Mouse (Mus musculus): Measurements from ENCODE around the gene Thap7. TPM values are rescaled to one million over a fixed set of nuclear protein-coding genes. Genes with fewer than 3 reads are reported as not detected.

The Thap7 gene
- polyA plus RNA-seq, 1 experiment from 2014 or later: 58.6 TPM

DNA sequence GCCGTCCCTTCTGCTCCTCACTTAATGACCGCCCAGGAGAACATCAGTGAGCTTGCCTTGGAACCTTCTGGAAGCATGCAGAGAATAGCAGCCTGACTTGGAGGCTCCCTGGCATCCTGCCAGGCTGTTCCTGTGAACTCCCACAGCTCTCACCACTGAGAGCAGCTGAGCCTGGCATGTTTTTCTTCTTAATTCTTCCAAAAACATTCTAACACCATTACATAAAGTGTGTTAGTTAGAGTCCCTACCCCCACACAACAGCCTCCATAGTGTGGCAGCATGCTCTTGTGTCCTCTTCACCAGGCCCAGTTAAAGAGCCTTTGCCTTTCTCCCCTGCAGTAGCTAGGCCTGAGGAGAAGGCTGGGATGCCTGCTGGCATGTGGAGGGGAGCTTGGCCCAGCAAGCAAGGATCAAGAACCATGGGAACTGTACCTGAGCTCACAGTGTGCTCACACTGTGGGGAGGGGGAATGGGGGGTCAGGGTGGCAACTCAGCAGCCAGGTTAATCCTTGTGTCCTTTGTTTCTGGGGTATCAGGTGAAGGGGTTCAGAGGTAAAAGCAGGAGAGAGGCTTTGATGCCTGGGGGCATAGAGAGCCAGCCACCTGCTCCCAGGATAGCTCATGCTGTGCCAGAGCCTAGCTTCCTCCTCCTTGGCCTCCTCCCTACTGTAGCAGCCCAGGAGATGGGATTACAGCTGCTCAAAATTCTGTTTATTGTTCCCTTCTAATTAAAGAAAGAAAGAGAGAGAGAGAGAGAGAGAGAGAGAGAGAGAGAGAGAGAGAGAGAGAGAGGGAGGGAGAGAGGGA, 34.2 kb downstream of the Thap7 start:
- 54% methylated on average over 2 of the region's 2 CpGs for WGBS
- no peak overlapping the region; the same call in 1 of the 2 replicates for H3K27ac ChIP-seq
- ATAC-seq (replicated peaks; ENCODE audit: low FRiP score, low read depth): no peak
- no peak overlapping the region for H3K4me2 ChIP-seq (ENCODE audit: low read length)
- H3K4me3 ChIP-seq (replicated peaks; ENCODE audit: low read depth, low read length): no peak overlapping the region
- no peaks in the 10 kb centered on the region for H3K36me3 ChIP-seq (ENCODE audit: insufficient read depth, low read length)
- no peaks in the 10 kb centered on the region for H3K9me3 ChIP-seq (replicated peaks; ENCODE audit: low read length)
- 0 out of 2 replicates have a peak, but pooled peaks cover 6% of the 10 kb centered on the region for H3K4me1 ChIP-seq (replicated peaks; ENCODE audit: insufficient read depth, low read length)
- DNase-seq (ENCODE audit: low spot score): peak; percentile 73
- TF ChIP-seq CTCF (IDR thresholded peaks at IDR 0.05; ENCODE audit: low read depth): no peak
- no peaks in the 10 kb centered on the region for H3K27me3 ChIP-seq (ENCODE audit: insufficient read depth, low read length)
- no peak overlapping the region for H3K9ac ChIP-seq (ENCODE audit: low read depth, low read length)

DNA sequence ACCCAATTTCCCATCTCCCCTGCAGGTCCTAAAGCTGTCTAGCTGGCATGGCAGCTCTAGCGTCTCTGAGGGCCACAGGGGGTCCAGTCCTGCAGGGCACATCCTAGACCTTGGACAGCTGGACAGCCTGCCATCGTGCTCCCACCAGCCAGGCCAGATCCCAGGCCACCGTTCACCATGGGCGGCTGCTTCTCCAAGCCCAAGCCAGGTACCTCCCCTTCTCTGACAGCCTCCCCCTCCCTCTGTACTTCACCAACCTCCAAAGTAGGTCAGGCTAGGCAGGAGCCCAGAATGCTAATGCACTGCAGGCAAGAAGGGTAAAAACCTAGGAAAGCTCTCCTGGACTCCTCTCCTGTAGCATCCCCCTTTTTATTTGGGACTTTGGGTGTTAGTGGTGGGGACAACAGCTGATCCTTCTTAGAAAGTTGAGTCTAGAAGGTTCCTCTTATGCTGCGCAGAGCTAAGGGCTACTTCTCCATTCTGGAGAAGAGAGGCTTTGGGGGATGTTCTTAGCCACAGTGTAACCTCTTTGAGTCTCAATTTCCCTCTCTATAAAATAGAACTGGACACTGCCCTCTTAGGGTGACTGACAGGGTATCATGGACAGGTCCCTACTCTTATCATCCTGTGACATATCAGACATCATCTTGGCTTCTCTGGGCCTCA, 38.9 kb downstream of the Thap7 start:
- H3K9me3 ChIP-seq (replicated peaks; ENCODE audit: low read length): no peaks in the 10 kb centered on the region
- 0 out of 2 replicates have a peak, but pooled peaks cover 3% of the 10 kb centered on the region for H3K4me1 ChIP-seq (replicated peaks; ENCODE audit: insufficient read depth, low read length)
- DNase-seq (ENCODE audit: low spot score): no peak
- TF ChIP-seq CTCF (IDR thresholded peaks at IDR 0.05; ENCODE audit: low read depth): no peak
- WGBS: 61% methylated on average over 5 of the region's 5 CpGs
- no peak overlapping the region for H3K27ac ChIP-seq
- no peak overlapping the region for H3K4me2 ChIP-seq (ENCODE audit: low read length)
- ATAC-seq (replicated peaks; ENCODE audit: low FRiP score, low read depth): no peak
- H3K9ac ChIP-seq (ENCODE audit: low read depth, low read length): no peak overlapping the region
- H3K36me3 ChIP-seq (ENCODE audit: insufficient read depth, low read length): 0 out of 2 replicates have a peak, but pooled peaks cover 5% of the 10 kb centered on the region
- no peaks in the 10 kb centered on the region for H3K27me3 ChIP-seq (ENCODE audit: insufficient read depth, low read length)
- no peak overlapping the region for H3K4me3 ChIP-seq (replicated peaks; ENCODE audit: low read depth, low read length)

DNA sequence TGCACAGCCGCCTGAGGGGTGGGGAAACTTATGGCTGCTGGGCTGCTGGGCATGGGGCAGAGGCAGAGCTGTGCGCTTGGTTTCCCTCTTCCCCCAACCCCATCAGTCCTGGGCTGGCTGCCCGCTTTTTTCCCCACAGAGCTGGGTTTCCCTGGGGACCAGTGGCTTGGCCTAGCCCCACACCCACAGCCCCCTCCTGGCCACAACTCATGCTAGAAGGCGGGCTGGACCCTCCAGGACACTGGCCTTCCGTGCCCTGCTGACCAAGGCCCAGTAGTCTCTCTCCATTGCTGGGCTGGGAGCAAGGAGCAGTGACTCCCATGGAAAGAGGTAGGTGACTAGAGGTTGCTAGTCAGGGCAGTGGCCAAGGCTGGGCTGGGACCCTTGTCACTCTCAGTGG, 39.8 kb downstream of the Thap7 start:
- 83% methylated on average over 5 of the region's 5 CpGs for WGBS
- DNase-seq (ENCODE audit: low spot score): no peak
- TF ChIP-seq CTCF (IDR thresholded peaks at IDR 0.05; ENCODE audit: low read depth): no peak
- Histone ChIP-seq H3K9me3 (replicated peaks; ENCODE audit: low read length) (no peaks in the 10 kb centered on the region), H3K4me1 (replicated peaks; ENCODE audit: insufficient read depth, low read length) (no peaks in the 10 kb centered on the region), H3K4me3 (replicated peaks; ENCODE audit: low read depth, low read length) (no peak overlapping the region), H3K27me3 (ENCODE audit: insufficient read depth, low read length) (no peaks in the 10 kb centered on the region), H3K9ac (ENCODE audit: low read depth, low read length) (no peak overlapping the region), H3K36me3 (ENCODE audit: insufficient read depth, low read length) (0 out of 2 replicates have a peak, but pooled peaks cover 5% of the 10 kb centered on the region), H3K4me2 (ENCODE audit: low read length) (no peak overlapping the region), H3K27ac (no peak overlapping the region)
- ATAC-seq (replicated peaks; ENCODE audit: low FRiP score, low read depth): no peak

DNA sequence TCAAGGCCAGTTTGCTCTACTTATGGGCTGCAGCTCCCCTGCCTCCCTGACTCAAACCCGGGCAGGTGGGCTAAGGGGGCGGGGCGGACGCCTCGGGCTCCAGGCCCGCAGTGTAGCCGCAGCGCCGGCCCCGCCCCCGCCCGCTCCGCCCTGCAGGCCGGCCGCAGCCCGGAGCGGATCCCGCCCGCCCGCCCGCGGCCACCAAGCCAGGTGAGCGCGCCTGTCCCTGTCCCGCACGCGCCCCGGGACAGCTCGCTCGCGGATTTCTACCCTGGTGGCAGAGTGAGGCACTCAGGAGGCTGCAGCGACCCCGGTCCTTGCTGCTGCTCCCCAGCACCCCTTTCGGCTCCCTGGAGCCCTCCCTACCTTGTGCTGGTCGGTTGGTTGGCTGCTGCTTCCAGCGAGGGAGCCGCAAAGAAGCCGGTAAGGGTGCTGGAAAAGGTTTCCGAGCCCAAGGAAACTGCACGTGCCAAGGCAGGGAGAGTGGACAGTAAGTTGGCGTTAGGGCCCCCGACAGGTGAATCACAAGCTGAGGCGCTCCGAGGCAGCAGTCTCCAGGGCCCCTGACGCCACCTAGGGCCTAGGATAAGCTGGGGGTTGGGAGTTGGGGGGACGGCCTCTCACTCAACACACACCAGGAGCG, 41.3 kb downstream of the Thap7 start, which contains the start of gene Aifm3:
Aifm3 (plus strand) TSS at position 143 of the 643 bp plus-strand sequence.
- Histone ChIP-seq H3K27ac (no peak within 1 kb of the TSS), H3K9me3 (replicated peaks; ENCODE audit: low read length) (no peaks in the 10 kb centered on the region), H3K4me2 (ENCODE audit: low read length) (peak within 1 kb of the TSS; percentile 94), H3K9ac (ENCODE audit: low read depth, low read length) (peak within 1 kb of the TSS; percentile 58), H3K27me3 (ENCODE audit: insufficient read depth, low read length) (no peaks in the 10 kb centered on the region), H3K4me3 (replicated peaks; ENCODE audit: low read depth, low read length) (peak within 1 kb of the TSS; percentile 45), H3K4me1 (replicated peaks; ENCODE audit: insufficient read depth, low read length) (no peaks in the 10 kb centered on the region), H3K36me3 (ENCODE audit: insufficient read depth, low read length) (peaks cover 21% of the 10 kb centered on the region)
- DNase-seq (ENCODE audit: low spot score) (no peak), ATAC-seq (replicated peaks; ENCODE audit: low FRiP score, low read depth) (peak; percentile 58)
- WGBS: 2% methylated on average over 46 of the region's 47 CpGs
- no peak; the same call in 1 of the 2 replicates for TF ChIP-seq CTCF (IDR thresholded peaks at IDR 0.05; ENCODE audit: low read depth)

DNA sequence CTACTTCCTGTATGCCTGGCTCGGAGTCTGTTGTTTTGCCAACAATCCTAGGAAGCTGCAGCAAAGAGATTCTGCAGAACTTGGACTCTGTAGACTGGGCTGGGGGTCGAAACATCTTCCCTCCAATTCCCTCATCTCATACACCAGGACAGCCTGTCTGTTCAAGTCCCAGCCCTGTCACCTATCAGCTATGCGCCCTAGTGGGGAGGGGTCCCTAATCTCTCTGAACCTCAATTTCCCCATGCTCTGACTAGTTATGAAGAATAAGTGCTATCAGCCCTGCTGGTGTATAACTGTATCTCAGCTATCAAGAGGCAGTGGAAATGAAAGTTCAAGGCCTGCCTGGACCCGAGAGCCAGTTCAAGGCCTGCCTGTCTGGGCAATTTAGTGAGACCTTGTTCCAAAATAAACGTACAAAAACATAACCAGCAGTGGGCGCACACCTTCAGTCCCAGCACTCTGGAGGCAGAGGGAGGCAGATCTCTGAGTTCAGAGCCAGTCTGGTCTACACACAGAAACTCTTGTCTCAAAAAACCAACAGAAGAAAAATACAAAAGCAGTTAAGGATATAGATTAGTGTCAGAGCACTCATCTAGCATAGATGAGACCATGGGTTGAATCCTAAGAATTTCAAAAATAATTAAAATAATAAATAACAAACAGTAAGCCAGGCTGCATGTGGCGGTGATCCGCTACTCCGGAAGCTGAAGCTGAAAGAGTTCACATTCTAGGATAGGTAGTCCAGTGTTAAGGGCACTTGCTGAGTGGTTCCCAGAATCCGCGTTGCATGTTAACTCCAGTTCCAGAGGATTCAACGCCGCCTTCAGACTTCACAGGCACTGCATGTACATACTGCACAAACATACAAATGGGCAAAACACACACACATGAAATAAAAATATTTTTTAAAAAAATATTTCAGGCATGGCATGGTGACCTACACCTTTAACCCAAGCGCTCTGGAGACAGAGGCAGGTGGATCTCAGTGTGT, 42.2 kb downstream of the Thap7 start:
- Histone ChIP-seq H3K27ac (no peak overlapping the region), H3K4me2 (ENCODE audit: low read length) (peak overlapping the region; percentile 94), H3K36me3 (ENCODE audit: insufficient read depth, low read length) (peaks cover 29% of the 10 kb centered on the region), H3K27me3 (ENCODE audit: insufficient read depth, low read length) (no peaks in the 10 kb centered on the region), H3K4me1 (replicated peaks; ENCODE audit: insufficient read depth, low read length) (no peaks in the 10 kb centered on the region), H3K4me3 (replicated peaks; ENCODE audit: low read depth, low read length) (peak overlapping the region; percentile 45), H3K9ac (ENCODE audit: low read depth, low read length) (no peak overlapping the region; the same call in 1 of the 2 replicates), H3K9me3 (replicated peaks; ENCODE audit: low read length) (no peaks in the 10 kb centered on the region)
- TF ChIP-seq CTCF (IDR thresholded peaks at IDR 0.05; ENCODE audit: low read depth): peak; percentile 48; the same call in 1 of the 2 replicates
- DNase-seq (ENCODE audit: low spot score) (no peak), ATAC-seq (replicated peaks; ENCODE audit: low FRiP score, low read depth) (peak; percentile 6; the same call in 1 of the 2 replicates)
- 46% methylated on average over 14 of the region's 14 CpGs for WGBS

All from kidney, postnatal 0 days (tissue).